Mouse (Mus musculus) heart, embryonic 11.5 days (tissue): ENCODE results near the gene Rprd2. TPM values are rescaled to one million over a fixed set of nuclear protein-coding genes. Genes with fewer than 3 reads are reported as not detected.

Source experiments
- ATAC-seq: fragments of 200-750 bp; cut with Nextera tagmentation; replicated peaks from 2 replicates; pipeline ENCODE4 v1.8.0; 2017; ENCODE audit warnings: moderate library complexity; ENCODE audit not compliant: insufficient number of reproducible peaks, low FRiP score, low TSS enrichment
- H3K27ac ChIP-seq: fragments of 300-500 bp; sonication (generic); 2 replicates; pipeline ENCODE4 v1.5.1; 2014; ENCODE audit warnings: mild to moderate bottlenecking, low read depth, low read length
- H3K27me3 ChIP-seq: fragments of 300-500 bp; sonication (generic); 2 replicates; pipeline ENCODE4 v1.6.1; 2014; ENCODE audit warnings: mild to moderate bottlenecking, low read length, mixed read lengths; ENCODE audit not compliant: control insufficient read depth, insufficient read depth
- H3K36me3 ChIP-seq: fragments of 300-500 bp; sonication (generic); 2 replicates; pipeline ENCODE4 v1.6.1; 2014; ENCODE audit warnings: mild to moderate bottlenecking, low read length, moderate library complexity, mixed read lengths; ENCODE audit not compliant: control insufficient read depth, insufficient read depth
- H3K4me1 ChIP-seq: fragments of 300-500 bp; sonication (generic); 2 replicates; pipeline ENCODE4 v1.6.1; 2014; ENCODE audit warnings: low read length; ENCODE audit not compliant: control insufficient read depth, insufficient read depth
- H3K4me2 ChIP-seq: fragments of 300-500 bp; sonication (generic); 2 replicates; pipeline ENCODE4 v1.6.1; 2014; ENCODE audit warnings: mild to moderate bottlenecking, moderate library complexity
- H3K4me3 ChIP-seq: fragments of 300-500 bp; sonication (generic); 2 replicates; pipeline ENCODE4 v1.5.1; 2014; ENCODE audit warnings: low read depth, low read length
- H3K9ac ChIP-seq: fragments of 300-500 bp; sonication (generic); 2 replicates; pipeline ENCODE4 v1.6.1; 2014; ENCODE audit warnings: mild to moderate bottlenecking, low read depth, low read length, moderate library complexity
- H3K9me3 ChIP-seq: fragments of 300-500 bp; sonication (generic); replicated peaks from 2 replicates; pipeline ENCODE4 v1.6.1; 2016; ENCODE audit warnings: low read length; ENCODE audit not compliant: control insufficient read depth
- WGBS: fragments of 180-500 bp; shearing (Covaris S2); extraction: QIAGEN DNeasy Blood & Tissue Kit; methylation state at CpG from one replicate; pipeline ENCODE4 v1.1.7; 2014; ENCODE audit not compliant: insufficient replicate concordance; 5-methylcytosine and 5-hydroxymethylcytosine counted together
- polyA plus RNA-seq: library from polyadenylated mRNA; unstranded; fragments of >200 nt; fragmentation: Nextera tagmentation; extraction: Ambion mirVana; gene quantifications from 2 replicates; pipeline ENCODE4 v1.2.1, GENCODE M21; 2014

The Rprd2 gene
- polyA plus RNA-seq, 1 experiment from 2014 or later: 25.0 TPM

- Histone ChIP-seq H3K4me1 (peaks cover 4% of the 10 kb centered on the region; the same call in 1 of the 2 replicates), H3K4me3 (no peak overlapping the region), H3K27ac (peak overlapping the region; percentile 47; the same call in 1 of the 2 replicates), H3K36me3 (peaks cover 20% of the 10 kb centered on the region), H3K4me2 (no peak overlapping the region), H3K27me3 (no peaks in the 10 kb centered on the region), H3K9ac (no peak overlapping the region), H3K9me3 (no peaks in the 10 kb centered on the region)
- WGBS: 63% methylated on average over 6 of the region's 6 CpGs
- ATAC-seq: no peak
Measured at GRCm38 (mm10) chr3:95762961-95763360, 55.7 kb downstream of the Rprd2 start.

DNA sequence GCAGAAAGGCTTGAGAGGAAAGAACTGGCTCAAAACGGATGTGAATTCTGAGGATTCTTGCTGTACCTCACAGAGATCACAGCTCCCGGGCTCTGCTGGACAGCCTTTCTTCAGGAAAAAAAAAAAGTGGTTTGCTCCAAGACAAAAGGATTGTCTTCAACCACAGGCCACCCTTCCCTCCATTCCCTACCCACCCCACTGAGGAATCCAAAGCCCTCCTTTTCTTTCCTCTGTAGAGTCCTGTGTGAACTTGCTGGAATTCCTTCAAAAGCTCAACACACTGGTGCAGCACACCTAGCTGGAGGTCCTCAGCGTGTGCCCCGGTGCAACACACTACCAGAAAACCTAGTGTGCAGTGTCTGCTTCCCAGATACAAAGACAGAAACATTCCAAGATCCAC is 56.9 kb downstream of the Rprd2 start:
- Histone ChIP-seq H3K9me3 (no peaks in the 10 kb centered on the region), H3K4me3 (no peak overlapping the region), H3K36me3 (peaks cover 20% of the 10 kb centered on the region), H3K27ac (peak overlapping the region; percentile 54; the same call in 1 of the 2 replicates), H3K9ac (no peak overlapping the region), H3K27me3 (no peaks in the 10 kb centered on the region), H3K4me1 (peaks cover 4% of the 10 kb centered on the region; the same call in 1 of the 2 replicates), H3K4me2 (no peak overlapping the region)
- ATAC-seq: no peak
- WGBS: 83% methylated on average over 4 of the region's 4 CpGs

DNA sequence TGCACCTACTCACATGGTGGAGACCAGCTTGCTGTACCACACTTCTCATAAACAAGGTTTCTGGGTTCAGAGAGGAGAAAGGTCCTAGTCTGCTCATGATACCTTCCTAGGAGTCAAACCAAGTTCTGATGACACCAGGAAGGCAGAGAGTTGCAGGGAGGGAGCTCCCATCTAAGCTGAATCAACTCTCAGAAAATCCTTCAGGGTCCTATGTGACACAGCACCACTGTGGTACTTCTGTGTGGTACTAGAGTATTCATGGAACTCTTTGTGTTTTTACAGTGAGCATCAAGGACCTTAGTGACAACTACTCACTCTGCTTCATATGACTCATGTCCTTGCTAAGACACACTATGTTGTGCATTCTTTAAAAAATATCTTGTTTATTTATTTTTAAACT is 58.0 kb downstream of the Rprd2 start:
- no peak overlapping the region for H3K4me2 ChIP-seq
- no peak for ATAC-seq

DNA sequence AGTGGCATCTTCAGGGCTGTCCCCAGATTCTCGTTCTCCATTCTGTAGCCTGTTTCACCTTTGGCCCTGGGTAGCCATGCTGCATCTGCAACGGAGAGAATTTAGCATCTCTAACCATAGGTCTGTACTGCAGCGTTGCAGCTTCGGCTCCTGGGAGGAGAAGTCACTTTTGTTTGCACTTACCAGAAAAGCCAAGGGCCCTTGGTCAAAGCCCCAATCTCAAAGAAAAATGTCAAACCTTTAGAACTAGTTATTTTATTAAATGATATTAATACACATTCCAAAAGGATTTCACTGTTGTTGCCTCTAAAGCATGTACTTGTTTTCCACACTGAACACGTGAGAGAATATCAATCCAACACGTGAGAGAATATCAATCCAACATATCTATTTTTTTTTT is 58.6 kb downstream of the Rprd2 start, which contains the start of gene Tars2:
TSS of gene Tars2 (minus strand) at position 101 of the 400 bp plus-strand sequence.
- no peak for ATAC-seq
- Histone ChIP-seq H3K9me3 (no peaks in the 10 kb centered on the region), H3K27ac (no peak within 1 kb of the TSS), H3K27me3 (no peaks in the 10 kb centered on the region), H3K9ac (no peak within 1 kb of the TSS), H3K4me2 (no peak within 1 kb of the TSS), H3K36me3 (peaks cover 13% of the 10 kb centered on the region), H3K4me1 (peaks cover 4% of the 10 kb centered on the region; the same call in 1 of the 2 replicates), H3K4me3 (no peak within 1 kb of the TSS)
- WGBS: 86% methylated on average over 6 of the region's 6 CpGs

More for the DNA sequence above, 58.0 kb downstream of the Rprd2 start:
- Histone ChIP-seq H3K9me3 (no peaks in the 10 kb centered on the region), H3K4me1 (peaks cover 4% of the 10 kb centered on the region; the same call in 1 of the 2 replicates), H3K4me3 (no peak overlapping the region), H3K27ac (no peak overlapping the region), H3K9ac (no peak overlapping the region), H3K36me3 (peaks cover 16% of the 10 kb centered on the region), H3K27me3 (no peaks in the 10 kb centered on the region)

- H3K4me2 ChIP-seq: no peak overlapping the region
- H3K4me1 ChIP-seq: no peaks in the 10 kb centered on the region
- ATAC-seq: no peak
- no peaks in the 10 kb centered on the region for H3K9me3 ChIP-seq
- no peaks in the 10 kb centered on the region for H3K36me3 ChIP-seq
- H3K4me3 ChIP-seq: no peak overlapping the region
- WGBS: 45% methylated on average over 9 of the region's 9 CpGs
- H3K27me3 ChIP-seq: no peaks in the 10 kb centered on the region
- H3K27ac ChIP-seq: no peak overlapping the region
- H3K9ac ChIP-seq: no peak overlapping the region
Measured at GRCm38 (mm10) chr3:95758467-95759218, 60.0 kb downstream of the Rprd2 start.

- Histone ChIP-seq H3K4me1 (no peaks in the 10 kb centered on the region), H3K4me2 (no peak overlapping the region), H3K4me3 (no peak overlapping the region), H3K36me3 (peaks cover 9% of the 10 kb centered on the region; the same call in 1 of the 2 replicates), H3K9me3 (no peaks in the 10 kb centered on the region), H3K27me3 (no peaks in the 10 kb centered on the region), H3K9ac (no peak overlapping the region), H3K27ac (no peak overlapping the region)
- WGBS: 89% methylated on average over 2 of the region's 2 CpGs
- ATAC-seq: no peak
Measured at GRCm38 (mm10) chr3:95756808-95757207, 61.9 kb downstream of the Rprd2 start.

- Histone ChIP-seq H3K27ac (peak overlapping the region; percentile 51; the same call in 1 of the 2 replicates), H3K36me3 (peaks cover 23% of the 10 kb centered on the region), H3K9me3 (no peaks in the 10 kb centered on the region), H3K27me3 (no peaks in the 10 kb centered on the region), H3K9ac (peak overlapping the region; percentile 82), H3K4me1 (no peaks in the 10 kb centered on the region), H3K4me3 (peak overlapping the region; percentile 77), H3K4me2 (peak overlapping the region; percentile 53)
- ATAC-seq: peak; percentile 94
- WGBS: 1% methylated on average over 30 of the region's 30 CpGs
Measured at GRCm38 (mm10) chr3:95754345-95755206, 64.1 kb downstream of the Rprd2 start.

- ATAC-seq: no peak
- Histone ChIP-seq H3K4me3 (no peak overlapping the region), H3K9ac (no peak overlapping the region), H3K27ac (no peak overlapping the region), H3K9me3 (no peaks in the 10 kb centered on the region), H3K4me1 (no peaks in the 10 kb centered on the region), H3K27me3 (no peaks in the 10 kb centered on the region), H3K36me3 (peaks cover 23% of the 10 kb centered on the region), H3K4me2 (no peak overlapping the region)
- 89% methylated on average over 3 of the region's 3 CpGs for WGBS
Measured at GRCm38 (mm10) chr3:95752935-95753334, 65.7 kb downstream of the Rprd2 start.
